Mouse (Mus musculus) erythroblast, embryonic 14.5 days (primary cell): ENCODE results near the gene Foxf1.

Experiments
- GATA1 ChIP-seq: IDR thresholded peaks from 2 replicates; pipeline ENCODE4 v1.6.1; 2012; ENCODE audit warnings: low read length, inconsistent platforms, mixed read lengths
- TAL1 ChIP-seq: IDR thresholded peaks from 3 replicates; pipeline ENCODE4 v1.6.1; 2012; ENCODE audit warnings: low read length, inconsistent platforms, mixed read lengths

DNA sequence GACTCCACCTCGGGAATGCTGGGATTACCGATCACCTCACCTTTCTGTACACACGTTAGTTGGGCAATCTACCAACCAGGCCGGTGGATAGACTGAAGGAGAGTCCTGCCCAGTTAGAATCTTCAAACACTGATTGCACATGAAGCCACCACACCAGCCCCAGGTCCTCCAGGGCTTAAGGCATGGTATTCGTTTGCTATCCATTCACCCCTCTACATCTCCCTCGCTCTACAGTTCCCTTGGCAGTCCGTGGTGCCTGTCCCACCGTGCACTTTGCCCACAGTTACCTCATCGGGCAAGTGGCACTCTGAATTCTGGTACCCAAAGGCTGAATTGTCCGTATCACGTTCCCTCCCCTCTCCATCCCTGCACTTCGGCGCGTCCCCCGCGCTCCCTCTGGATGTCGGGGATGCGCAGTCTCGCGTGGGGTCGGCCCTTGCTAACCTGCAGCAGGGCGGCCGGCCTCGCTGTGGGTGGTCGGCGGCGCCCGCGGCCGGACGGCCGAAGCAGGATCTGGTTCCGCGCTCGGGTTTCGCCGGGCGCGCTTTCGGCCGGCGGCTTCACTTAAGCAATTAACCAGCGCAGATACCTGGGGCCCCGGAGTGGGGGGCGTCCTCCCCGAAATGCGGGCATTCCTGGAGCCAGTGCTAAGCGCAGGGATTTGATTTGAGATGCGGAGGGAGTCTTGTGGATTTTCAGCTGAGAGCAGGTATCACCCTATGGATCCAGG, 3.7 kb upstream of the Foxf1 start:
- TF ChIP-seq GATA1 (no peak), TAL1 (no peak)
